10 mouse cellular contexts compared by ENCODE assay signal in genomic region chr8:119424199-119424733, GRCm38 (mm10). TPM values are rescaled to one million over a fixed set of nuclear protein-coding genes. Genes with fewer than 3 reads are reported as not detected.
A peak's percentile ranks its signal among the peaks of the same experiment; 100 is the strongest.
DNase-seq lines count a peak whose midpoint lies in the region; ATAC-seq and TF ChIP-seq lines count a peak whose summit lies in the region.
"Had no signal": no experiment of that assay in that cellular context is flagged by ENCODE, and none has a peak within 500 bp of the region (broad histone marks: within the 10 kb centered on the region; RNA-seq: fewer than 3 reads in every experiment).

No protein-coding gene starts in this region.

- no peaks in the 10 kb centered on the region for H3K36me3 ChIP-seq in heart, postnatal 0 days (replicated peaks; ENCODE audit: control insufficient read depth, insufficient read depth, low read length)
- no peaks in the 10 kb centered on the region for H3K36me3 ChIP-seq in limb, embryonic 13.5 days
- H3K36me3 ChIP-seq in midbrain, embryonic 11.5 days (ENCODE audit: control insufficient read depth, insufficient read depth, low read length) = no peaks in the 10 kb centered on the region

- TF ChIP-seq CTCF in heart, postnatal 0 days (IDR thresholded peaks at IDR 0.05; ENCODE audit: low read depth) = no peak

- H3K9me3 ChIP-seq in heart, postnatal 0 days (replicated peaks; ENCODE audit: control insufficient read depth, low read length) = no peaks in the 10 kb centered on the region
- no peaks in the 10 kb centered on the region for H3K9me3 ChIP-seq in limb, embryonic 13.5 days
- H3K9me3 ChIP-seq in midbrain, embryonic 11.5 days (ENCODE audit: control insufficient read depth, low read length) = no peaks in the 10 kb centered on the region

- peak overlapping the region; percentile 77 for H3K27ac ChIP-seq in heart, postnatal 0 days (ENCODE audit: low read depth)
- H3K27ac ChIP-seq in limb, embryonic 13.5 days = peak overlapping the region; percentile 28; the same call in 1 of the 2 replicates
- no peak overlapping the region for H3K27ac ChIP-seq in midbrain, embryonic 11.5 days (ENCODE audit: low read depth, low read length)

- ATAC-seq in heart, postnatal 0 days (ENCODE audit: insufficient read depth, low read depth) = no peak
- ATAC-seq in limb, embryonic 13.5 days (ENCODE audit: low FRiP score, low read depth) = no peak
- ATAC-seq in midbrain, embryonic 11.5 days (ENCODE audit: low FRiP score) = no peak
- ATAC-seq: midbrain, embryonic 16.5 days had no signal

- peak overlapping the region; percentile 5; the same call in 1 of the 2 replicates for H3K4me2 ChIP-seq in heart, postnatal 0 days (ENCODE audit: low read depth, low read length)
- no peak overlapping the region for H3K4me2 ChIP-seq in limb, embryonic 13.5 days (replicated peaks)
- no peak overlapping the region for H3K4me2 ChIP-seq in midbrain, embryonic 11.5 days

- no peak for TF ChIP-seq EP300 in heart, postnatal 0 days (IDR thresholded peaks at IDR 0.05; ENCODE audit: low read depth)

- H3K4me3 ChIP-seq in heart, postnatal 0 days (ENCODE audit: low read depth, low read length) = no peak overlapping the region
- H3K4me3 ChIP-seq in limb, embryonic 13.5 days = no peak overlapping the region
- H3K4me3 ChIP-seq in midbrain, embryonic 11.5 days (ENCODE audit: low read depth, low read length) = no peak overlapping the region

- WGBS in heart, postnatal 0 days = 80% methylated on average over 10 of the region's 10 CpGs
- 80% methylated on average over 10 of the region's 10 CpGs for WGBS in limb, embryonic 13.5 days
- WGBS in midbrain, embryonic 11.5 days = 93% methylated on average over 10 of the region's 10 CpGs

- DNase-seq in heart, postnatal 0 days (ENCODE audit: low spot score) = no peak
- DNase-seq in heart, adult 9 months (ENCODE audit: low spot score in 2 of 2) = no peak
- DNase-seq in thymus, postnatal 25 days = peak; percentile 50
- no peak for DNase-seq in thymus, postnatal 0 days (ENCODE audit: low spot score)
- DNase-seq in testis, postnatal 10 days (ENCODE audit: low spot score) = no peak
- no peak for DNase-seq in right cerebral cortex, postnatal 14 days
- no peak for DNase-seq in midbrain, embryonic 11.5 days (ENCODE audit: low spot score, missing footprints)
- DNase-seq: right cerebral cortex, postnatal 25 days had no signal

- no peaks in the 10 kb centered on the region for H3K27me3 ChIP-seq in heart, postnatal 0 days (ENCODE audit: control insufficient read depth, insufficient read depth, low read length)
- H3K27me3 ChIP-seq in limb, embryonic 13.5 days = no peaks in the 10 kb centered on the region
- no peaks in the 10 kb centered on the region for H3K27me3 ChIP-seq in midbrain, embryonic 11.5 days (ENCODE audit: control insufficient read depth, insufficient read depth, low read length)

- H3K9ac ChIP-seq in heart, postnatal 0 days (replicated peaks; ENCODE audit: low read depth, low read length) = no peak overlapping the region
- no peak overlapping the region for H3K9ac ChIP-seq in limb, embryonic 13.5 days
- no peak overlapping the region for H3K9ac ChIP-seq in midbrain, embryonic 11.5 days (ENCODE audit: low read length)

- peaks cover 42% of the 10 kb centered on the region for H3K4me1 ChIP-seq in heart, postnatal 0 days (ENCODE audit: control insufficient read depth, insufficient read depth)
- peaks cover 23% of the 10 kb centered on the region for H3K4me1 ChIP-seq in limb, embryonic 13.5 days
- H3K4me1 ChIP-seq in midbrain, embryonic 11.5 days (ENCODE audit: control insufficient read depth, insufficient read depth, low read length) = no peaks in the 10 kb centered on the region

RNA-seq across cellular contexts. Expression of gene Osgin1, which starts 9.7 kb away (rescaled TPM):
- not detected in 2 replicates for total RNA-seq in heart, postnatal 0 days (2014; rRNA removed; ENCODE audit: low replicate concordance)
- 0.38 and 1.0 TPM in 2 replicates for polyA plus RNA-seq in heart, postnatal 0 days (2015; fragmentation: Nextera tagmentation; extraction: Ambion mirVana)
- 1.4 and 1.6 TPM in 2 replicates for polyA plus RNA-seq in thymus, postnatal 0 days (2015; fragmentation: Nextera tagmentation; extraction: Ambion mirVana)
- 0.73 and 0.76 TPM in 2 replicates for polyA plus RNA-seq in limb, embryonic 13.5 days (2015; fragmentation: Nextera tagmentation; extraction: Ambion mirVana)
- 0.21 and 0.26 TPM in 2 replicates for polyA plus RNA-seq in midbrain, embryonic 11.5 days (2014; fragmentation: Nextera tagmentation; extraction: Ambion mirVana)

RNA-seq across cellular contexts. Expression of gene Necab2, which starts 22.3 kb away (rescaled TPM):
- total RNA-seq in heart, postnatal 0 days (2014; rRNA removed; ENCODE audit: low replicate concordance) = not detected in 2 replicates
- 0.07 TPM in 1 of 2 replicates, not detected in the other for polyA plus RNA-seq in heart, postnatal 0 days (2015; fragmentation: Nextera tagmentation; extraction: Ambion mirVana)
- 0.12 TPM in 2 replicates for polyA plus RNA-seq in thymus, postnatal 0 days (2015; fragmentation: Nextera tagmentation; extraction: Ambion mirVana)
- 3.1 and 3.5 TPM in 2 replicates for polyA plus RNA-seq in limb, embryonic 13.5 days (2015; fragmentation: Nextera tagmentation; extraction: Ambion mirVana)
- polyA plus RNA-seq in midbrain, embryonic 11.5 days (2014; fragmentation: Nextera tagmentation; extraction: Ambion mirVana) = 18.9 and 20.3 TPM in 2 replicates

RNA-seq across cellular contexts. Expression of gene Mlycd, which starts 29.6 kb away (rescaled TPM):
- total RNA-seq in heart, postnatal 0 days (2014; rRNA removed; ENCODE audit: low replicate concordance) = 72.2 and 109 TPM in 2 replicates
- polyA plus RNA-seq in heart, postnatal 0 days (2015; fragmentation: Nextera tagmentation; extraction: Ambion mirVana) = 75.1 and 77.5 TPM in 2 replicates
- polyA plus RNA-seq in thymus, postnatal 0 days (2015; fragmentation: Nextera tagmentation; extraction: Ambion mirVana) = 11.6 and 13.4 TPM in 2 replicates
- polyA plus RNA-seq in limb, embryonic 13.5 days (2015; fragmentation: Nextera tagmentation; extraction: Ambion mirVana) = 9.6 and 11.4 TPM in 2 replicates
- polyA plus RNA-seq in midbrain, embryonic 11.5 days (2014; fragmentation: Nextera tagmentation; extraction: Ambion mirVana) = 11.3 and 11.6 TPM in 2 replicates
